Mouse (Mus musculus) c-Kit-negative CD71-positive TER-119-positive erythroid progenitor cells, embryonic 14.5 days (primary cell): Measurements from ENCODE around the gene Adamts4.
A peak's percentile ranks its signal among the peaks of the same experiment; 100 is the strongest.

ENCODE experiments used
- DNase-seq: peaks from one replicate; pipeline ENCODE4 v3.0.0-alpha.2; 2013; ENCODE audit warnings: low read depth, low spot score

Adamts4 gene

GRCm38 (mm10) chr1:171249913-171250600, at the start of gene Adamts4:
Adamts4 (plus strand) TSS chr1:171250421.
- no peak for DNase-seq

- no peak for DNase-seq
These were observed 49.5 kb upstream of the Adamts4 start for GRCm38 (mm10) chr1:171200769-171201168.

GRCm38 (mm10) chr1:171203471-171204248, 46.6 kb upstream of the Adamts4 start:
- DNase-seq, result no peak

- no peak for DNase-seq
These were observed 46.0 kb upstream of the Adamts4 start for GRCm38 (mm10) chr1:171204249-171204644.

- DNase-seq, result no peak
These were observed 44.3 kb upstream of the Adamts4 start for GRCm38 (mm10) chr1:171205704-171206493.

- no peak for DNase-seq
These were observed 40.8 kb upstream of the Adamts4 start for GRCm38 (mm10) chr1:171209409-171209808.

- DNase-seq, result no peak
These were observed 37.4 kb upstream of the Adamts4 start for GRCm38 (mm10) chr1:171212854-171213253.

GRCm38 (mm10) chr1:171213801-171214496, 36.3 kb upstream of the Adamts4 start, which contains the start of gene Nr1i3:
Nr1i3 (plus strand) TSS chr1:171213970.
- no peak for DNase-seq

GRCm38 (mm10) chr1:171216241-171216955, 33.8 kb upstream of the Adamts4 start:
- no peak for DNase-seq

GRCm38 (mm10) chr1:171220871-171221270, 29.4 kb upstream of the Adamts4 start:
- peak; percentile 74 for DNase-seq

GRCm38 (mm10) chr1:171221281-171222193, 28.7 kb upstream of the Adamts4 start:
- DNase-seq, result no peak

GRCm38 (mm10) chr1:171222238-171223155, 27.7 kb upstream of the Adamts4 start, which contains the start of gene Tomm40l:
Tomm40l (minus strand) TSS chr1:171222514.
- DNase-seq, result peak; percentile 89

GRCm38 (mm10) chr1:171223168-171223567, 27.1 kb upstream of the Adamts4 start:
- DNase-seq, result no peak

- DNase-seq, result no peak
These were observed 26.4 kb upstream of the Adamts4 start for GRCm38 (mm10) chr1:171223796-171224195.

GRCm38 (mm10) chr1:171224857-171225256, 25.4 kb upstream of the Adamts4 start, which contains the start of gene Apoa2:
Apoa2 (plus strand) TSS chr1:171225054.
- DNase-seq, result no peak

- DNase-seq, result no peak
These were observed 23.4 kb upstream of the Adamts4 start for GRCm38 (mm10) chr1:171226780-171227179.

- DNase-seq, result no peak
These were observed 22.3 kb upstream of the Adamts4 start for GRCm38 (mm10) chr1:171227879-171228278.

- no peak for DNase-seq
These were observed 20.5 kb upstream of the Adamts4 start for GRCm38 (mm10) chr1:171229750-171230149.
